Comparison of ENCODE assay signal across 9 mouse cellular contexts in genomic region chr1:64791826-64792225, GRCm38 (mm10). TPM values are rescaled to one million over a fixed set of nuclear protein-coding genes. Genes with fewer than 3 reads are reported as not detected.
DNase-seq lines count a peak whose midpoint lies in the region; ATAC-seq and TF ChIP-seq lines count a peak whose summit lies in the region.
"Had no signal": no experiment of that assay in that cellular context is flagged by ENCODE, and none has a peak within 500 bp of the region (broad histone marks: within the 10 kb centered on the region; RNA-seq: fewer than 3 reads in every experiment).

No protein-coding gene starts in this region.

- TF ChIP-seq CTCF in cerebellum, adult 2 months (IDR thresholded peaks at IDR 0.05; ENCODE audit: borderline replicate concordance, insufficient read depth, low read depth, low read length): no peak

- no peaks in the 10 kb centered on the region for H3K36me3 ChIP-seq in kidney, embryonic 15.5 days
- H3K36me3 ChIP-seq in midbrain, embryonic 13.5 days: peaks cover 13% of the 10 kb centered on the region

- no peaks in the 10 kb centered on the region for H3K9me3 ChIP-seq in kidney, embryonic 15.5 days (replicated peaks)
- no peaks in the 10 kb centered on the region for H3K9me3 ChIP-seq in midbrain, embryonic 13.5 days

- no peak overlapping the region for H3K27ac ChIP-seq in cerebellum, adult 2 months (ENCODE audit: insufficient read depth, low read length)
- H3K27ac ChIP-seq in kidney, embryonic 15.5 days: peak overlapping the region; percentile 70
- H3K27ac ChIP-seq in midbrain, embryonic 13.5 days: no peak overlapping the region; the same call in 1 of the 2 replicates

- H3K27me3 ChIP-seq in cerebellum, adult 2 months (ENCODE audit: control insufficient read depth, insufficient read depth, low read length): no peaks in the 10 kb centered on the region
- H3K27me3 ChIP-seq in kidney, embryonic 15.5 days: no peaks in the 10 kb centered on the region
- H3K27me3 ChIP-seq in midbrain, embryonic 13.5 days: no peaks in the 10 kb centered on the region

- H3K4me3 ChIP-seq in cerebellum, adult 2 months (replicated peaks; ENCODE audit: insufficient read depth, low read depth, low read length): no peak overlapping the region
- H3K4me3 ChIP-seq in kidney, embryonic 15.5 days (replicated peaks): no peak overlapping the region
- H3K4me3 ChIP-seq in midbrain, embryonic 13.5 days (replicated peaks): no peak overlapping the region
- H3K4me3 ChIP-seq: erythroblast, embryonic 14.5 days had no signal

- DNase-seq in cerebellum, adult 2 months: peak; percentile 47 to 69
- peak; percentile 44 to 46 for DNase-seq in cerebellum, postnatal 36 days
- peak; percentile 98 for DNase-seq in heart, adult 11 months
- peak; percentile 56 for DNase-seq in lung, postnatal 10 days
- DNase-seq in retina, embryonic 14.5 days (ENCODE audit: low spot score): no peak

- H3K4me2 ChIP-seq in kidney, embryonic 15.5 days: no peak overlapping the region
- H3K4me2 ChIP-seq in midbrain, embryonic 13.5 days (replicated peaks): no peak overlapping the region

- peaks cover 41% of the 10 kb centered on the region for H3K4me1 ChIP-seq in cerebellum, adult 2 months (ENCODE audit: control insufficient read depth, insufficient read depth, low read length)
- peaks cover 59% of the 10 kb centered on the region for H3K4me1 ChIP-seq in kidney, embryonic 15.5 days
- peaks cover 19% of the 10 kb centered on the region for H3K4me1 ChIP-seq in midbrain, embryonic 13.5 days (replicated peaks)

- ATAC-seq in cerebellum, adult (ENCODE audit: insufficient number of reproducible peaks, low FRiP score, low TSS enrichment): no peak
- no peak for ATAC-seq in kidney, embryonic 15.5 days (replicated peaks; ENCODE audit: low FRiP score)
- no peak for ATAC-seq in midbrain, embryonic 13.5 days

- no peak for TF ChIP-seq POLR2A in cerebellum, adult 2 months (IDR thresholded peaks at IDR 0.05; ENCODE audit: borderline replicate concordance, insufficient read depth, low read length)

- no peak overlapping the region for H3K9ac ChIP-seq in kidney, embryonic 15.5 days
- H3K9ac ChIP-seq in midbrain, embryonic 13.5 days (replicated peaks): no peak overlapping the region

- 21% methylated on average over 6 of the region's 6 CpGs for WGBS in cerebellum, adult 2 months
- WGBS in kidney, embryonic 15.5 days: 35% methylated on average over 6 of the region's 6 CpGs
- WGBS in midbrain, embryonic 13.5 days: 35% methylated on average over 6 of the region's 6 CpGs

RNA-seq across cellular contexts. Expression of gene Fzd5, which starts 54.3 kb away (rescaled TPM):
- polyA plus RNA-seq in cerebellum, adult 2 months (2012; rRNA removed): 0.98 and 1.0 TPM in 2 replicates
- 2.2 and 2.4 TPM in 2 replicates for polyA plus RNA-seq in kidney, embryonic 15.5 days (2015; fragmentation: Nextera tagmentation; extraction: Ambion mirVana)
- polyA plus RNA-seq in midbrain, embryonic 13.5 days (2015; fragmentation: Nextera tagmentation; extraction: Ambion mirVana): 0.40 and 0.46 TPM in 2 replicates
